Mouse (Mus musculus): ENCODE results near the gene Fgf4. TPM values are rescaled to one million over a fixed set of nuclear protein-coding genes. Genes with fewer than 3 reads are reported as not detected.
A peak's percentile ranks its signal among the peaks of the same experiment; 100 is the strongest.

Fgf4 gene
- total RNA-seq (2021) = under 1 TPM; 0.09 to 0.27 TPM
- long read RNA-seq, experiment 1 = 0 reads
- long read RNA-seq, experiment 2 = 0 reads

- no peak for DNase-seq
Observed at GRCm38 (mm10) chr7:144847067-144847466, at the start of gene Fgf4. TSS of gene Fgf4 (plus strand) at chr7:144847367.

GRCm38 (mm10) chr7:144798471-144798870 is 48.7 kb upstream of the Fgf4 start:
- DNase-seq = no peak

- DNase-seq = no peak
Observed at GRCm38 (mm10) chr7:144807036-144807435, 40.1 kb upstream of the Fgf4 start.

- no peak for DNase-seq
Observed at GRCm38 (mm10) chr7:144807976-144808577, 39.1 kb upstream of the Fgf4 start.

- no peak for DNase-seq
Observed at GRCm38 (mm10) chr7:144811521-144811920, 35.6 kb upstream of the Fgf4 start.

- DNase-seq = no peak
Observed at GRCm38 (mm10) chr7:144821901-144822300, 25.3 kb upstream of the Fgf4 start.

GRCm38 (mm10) chr7:144823988-144824387 is 23.2 kb upstream of the Fgf4 start:
- no peak for DNase-seq

GRCm38 (mm10) chr7:144828369-144828768 is 18.8 kb upstream of the Fgf4 start:
- DNase-seq = no peak

GRCm38 (mm10) chr7:144837891-144838488 is 9.2 kb upstream of the Fgf4 start, which contains the start of gene Fgf3:
TSS of gene Fgf3 (plus strand) at chr7:144838083.
- DNase-seq = no peak

GRCm38 (mm10) chr7:144838522-144839503 is 8.4 kb upstream of the Fgf4 start:
- peak; percentile 17 for DNase-seq

GRCm38 (mm10) chr7:144846158-144846557 is 1.0 kb upstream of the Fgf4 start:
- peak; percentile 53 for DNase-seq

- DNase-seq = no peak
Observed at GRCm38 (mm10) chr7:144851321-144851720, 4.2 kb downstream of the Fgf4 start.

- no peak for DNase-seq
Observed at GRCm38 (mm10) chr7:144854966-144855365, 7.8 kb downstream of the Fgf4 start.

- no peak for DNase-seq
Observed at GRCm38 (mm10) chr7:144857158-144857557, 10.0 kb downstream of the Fgf4 start.

- no peak for DNase-seq
Observed at GRCm38 (mm10) chr7:144857826-144858342, 10.7 kb downstream of the Fgf4 start.

- no peak for DNase-seq
Observed at GRCm38 (mm10) chr7:144858702-144859101, 11.5 kb downstream of the Fgf4 start.

GRCm38 (mm10) chr7:144861056-144861768 is 14.0 kb downstream of the Fgf4 start:
- no peak for DNase-seq

GRCm38 (mm10) chr7:144861769-144862070 is 14.6 kb downstream of the Fgf4 start:
- no peak for DNase-seq

GRCm38 (mm10) chr7:144862126-144862525 is 15.0 kb downstream of the Fgf4 start:
- no peak for DNase-seq

GRCm38 (mm10) chr7:144862712-144863111 is 15.5 kb downstream of the Fgf4 start:
- DNase-seq = no peak

GRCm38 (mm10) chr7:144863196-144863595 is 16.0 kb downstream of the Fgf4 start:
- DNase-seq = no peak

- no peak for DNase-seq
Observed at GRCm38 (mm10) chr7:144864160-144864670, 17.0 kb downstream of the Fgf4 start.
